Mouse (Mus musculus) thymus, postnatal 0 days (tissue): ENCODE measurements around the gene Ptpn12. TPM values are rescaled to one million over a fixed set of nuclear protein-coding genes. Genes with fewer than 3 reads are reported as not detected.

Experiments used
- DNase-seq: peaks from one replicate; pipeline ENCODE4 v3.0.0-alpha.2; 2015; ENCODE audit warnings: low spot score
- polyA plus RNA-seq: library from polyadenylated mRNA; unstranded; fragments of >200 nt; fragmentation: Nextera tagmentation; extraction: Ambion mirVana; gene quantifications from 2 replicates; pipeline ENCODE4 v1.2.1, GENCODE M21; 2015

Ptpn12 gene
- polyA plus RNA-seq, 1 experiment from 2014 or later = 21.6 TPM

DNA sequence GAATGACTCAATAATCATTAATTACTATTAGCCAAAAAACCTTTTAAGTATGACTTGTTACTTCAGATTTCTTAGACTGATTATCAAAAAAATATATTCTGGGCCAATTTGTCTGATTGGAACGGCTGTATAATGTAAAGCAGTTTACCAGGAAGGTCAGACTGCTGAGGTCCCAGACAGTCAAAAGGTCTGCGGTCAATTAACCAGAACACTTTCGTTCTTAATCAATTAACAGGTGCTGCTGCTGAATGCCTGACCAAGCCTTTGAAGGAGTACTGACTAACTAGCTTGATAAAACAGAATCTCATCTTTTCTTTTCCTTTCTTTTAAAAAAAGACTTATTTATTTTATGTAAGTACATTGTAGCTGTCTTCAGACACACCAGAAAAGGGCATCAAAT, 23.1 kb downstream of the Ptpn12 start:
- DNase-seq = no peak

GRCm38 (mm10) chr5:21030226-21030625, 25.5 kb downstream of the Ptpn12 start:
- DNase-seq = no peak

DNA sequence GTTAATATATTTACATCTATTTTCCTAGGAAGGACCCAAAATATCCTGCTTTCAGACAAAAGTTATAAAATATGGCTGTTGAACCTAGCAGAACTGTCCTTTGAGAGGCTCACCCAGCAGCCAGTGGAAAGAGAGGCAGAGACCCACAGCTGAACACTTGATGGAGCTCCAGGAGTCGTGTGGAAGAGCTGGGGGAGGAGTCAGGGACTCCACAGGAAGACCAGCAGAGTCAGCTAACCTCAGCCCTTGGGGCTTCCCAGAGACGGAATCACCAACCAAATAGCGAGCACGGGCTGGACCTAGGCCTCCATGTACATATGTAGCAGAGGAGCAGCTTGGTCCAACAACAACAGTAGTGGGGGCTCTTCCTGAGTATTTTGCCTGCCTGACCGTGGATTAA, 38.6 kb downstream of the Ptpn12 start:
- DNase-seq = no peak

- DNase-seq = no peak
Observed at GRCm38 (mm10) chr5:21010908-21011307, 44.8 kb downstream of the Ptpn12 start.

DNA sequence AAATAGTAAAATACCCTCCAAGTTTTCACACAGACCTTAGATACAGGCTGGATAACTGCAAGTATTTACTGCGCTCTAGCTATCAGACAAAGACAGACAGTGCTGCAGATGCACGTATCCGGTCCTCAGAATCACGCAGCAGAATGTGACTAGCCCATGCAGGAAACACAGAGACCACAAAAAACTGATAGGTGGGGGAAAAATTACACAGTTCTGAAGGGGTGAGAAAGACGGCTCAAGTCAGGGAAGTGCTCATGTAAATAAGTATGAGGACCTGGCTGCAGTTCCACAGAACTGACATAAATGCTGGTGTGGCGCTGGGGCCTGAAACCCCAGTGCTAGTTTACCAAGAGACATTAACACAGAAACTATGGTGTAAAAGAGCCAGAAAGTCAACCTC, 53.0 kb downstream of the Ptpn12 start:
- peak; percentile 88 for DNase-seq

- DNase-seq = no peak
Observed at GRCm38 (mm10) chr5:21001622-21002315, 53.9 kb downstream of the Ptpn12 start.

DNA sequence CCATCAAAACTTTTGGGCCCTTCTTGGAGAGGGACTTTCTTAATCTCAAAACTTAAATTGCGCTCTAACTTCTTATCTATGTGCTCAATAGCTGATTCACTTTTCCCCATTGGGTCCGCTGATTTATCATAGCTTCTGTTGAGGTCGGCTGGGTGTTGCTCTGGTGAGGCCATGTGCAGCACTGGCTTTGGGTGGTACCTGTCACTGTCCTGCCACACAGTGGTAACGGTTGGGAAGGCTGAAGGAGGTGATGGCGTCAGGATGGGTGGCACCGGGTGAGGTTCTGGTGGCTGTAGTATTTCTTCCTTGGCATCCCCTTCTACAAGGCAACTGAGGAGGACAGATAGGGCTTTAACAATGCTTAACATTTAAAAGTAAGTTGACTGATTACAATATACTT, 57.3 kb downstream of the Ptpn12 start:
- DNase-seq = no peak

- no peak for DNase-seq
Observed at GRCm38 (mm10) chr5:20997555-20997954, 58.2 kb downstream of the Ptpn12 start.

- DNase-seq = no peak
Observed at GRCm38 (mm10) chr5:20990062-20990809, 65.5 kb downstream of the Ptpn12 start.

GRCm38 (mm10) chr5:20986271-20986670, 69.4 kb downstream of the Ptpn12 start:
- DNase-seq = no peak

DNA sequence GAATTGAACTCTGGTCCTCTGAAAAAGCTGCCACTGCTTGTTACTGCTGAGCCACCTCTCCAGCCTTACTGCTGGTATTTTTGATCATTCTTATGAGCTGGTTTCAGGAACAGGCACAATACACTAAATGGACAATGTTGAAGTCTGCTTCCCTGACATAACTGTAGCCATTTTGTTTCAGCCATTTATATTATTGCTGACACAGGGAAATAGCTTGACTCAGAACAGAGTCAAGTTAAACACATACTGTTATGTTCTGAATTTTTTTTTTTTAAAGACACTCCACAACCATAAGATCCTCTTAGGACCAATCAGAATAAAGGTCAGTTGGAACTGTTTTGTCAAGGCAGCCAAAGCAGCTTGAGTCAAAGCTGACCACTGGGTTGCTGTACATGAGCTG, 72.2 kb downstream of the Ptpn12 start:
- DNase-seq = no peak

GRCm38 (mm10) chr5:20974690-20975089, 81.0 kb downstream of the Ptpn12 start:
- no peak for DNase-seq

- no peak for DNase-seq
Observed at GRCm38 (mm10) chr5:20973999-20974398, 81.7 kb downstream of the Ptpn12 start.

DNA sequence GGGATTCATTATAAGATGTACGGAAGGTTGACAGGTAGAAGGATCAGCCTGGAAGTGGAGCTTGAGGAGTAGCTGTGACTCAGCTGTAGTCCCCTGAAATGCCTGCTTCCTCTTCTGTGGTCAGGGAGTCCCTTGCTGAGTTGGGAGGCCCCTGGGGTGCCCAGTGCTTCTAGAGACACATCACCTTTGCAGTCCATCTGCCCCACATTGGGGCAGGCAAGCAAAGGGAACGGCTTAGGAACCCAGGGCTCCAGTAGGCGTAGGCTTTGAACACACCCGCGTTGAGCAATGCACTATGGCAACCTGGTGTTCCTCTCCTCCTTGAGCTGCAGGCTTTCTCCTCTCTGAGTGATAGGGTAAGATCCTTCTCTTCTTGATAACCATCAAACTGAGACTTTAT, 82.6 kb downstream of the Ptpn12 start:
- no peak for DNase-seq

DNA sequence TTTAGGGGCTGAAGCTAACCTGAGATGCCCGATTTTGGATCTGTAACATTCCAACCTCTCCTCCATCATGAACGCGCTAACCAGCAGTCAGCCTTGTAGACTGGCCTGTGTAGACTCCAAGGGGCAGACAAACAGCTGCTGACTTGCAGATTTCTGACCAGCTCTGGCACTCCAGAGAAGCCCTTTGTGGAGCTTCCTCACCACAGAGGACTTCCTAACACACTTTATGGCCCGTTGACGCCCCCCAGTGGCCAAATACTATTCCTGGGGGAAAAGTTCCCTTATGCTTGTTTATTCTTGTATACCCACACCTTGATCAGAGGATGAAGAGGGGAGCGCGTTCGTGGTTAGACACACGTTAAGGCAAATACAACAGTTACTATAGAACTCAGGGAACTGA, 86.7 kb downstream of the Ptpn12 start:
- DNase-seq = peak; percentile 79

DNA sequence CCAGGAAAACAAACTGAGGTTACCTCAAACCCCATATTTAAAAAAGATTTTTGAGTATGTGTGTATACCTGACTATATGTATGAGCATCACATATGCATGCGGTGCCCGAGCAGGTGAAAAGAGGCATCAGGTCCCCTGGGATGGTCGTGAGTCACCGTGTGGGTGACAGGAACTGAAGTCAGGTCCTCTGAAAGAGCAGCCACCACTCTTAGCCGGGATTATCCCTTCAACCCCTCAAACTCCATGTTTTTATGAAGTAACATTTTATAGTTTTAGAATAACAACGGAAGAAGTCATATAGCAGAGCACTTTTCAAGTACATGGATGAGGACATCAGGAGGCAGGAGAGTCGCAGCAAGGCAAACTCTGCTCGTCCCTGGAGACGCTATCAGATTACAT, 87.2 kb downstream of the Ptpn12 start:
- DNase-seq = no peak

- peak; percentile 21 for DNase-seq
Observed at GRCm38 (mm10) chr5:20967942-20968341, 87.8 kb downstream of the Ptpn12 start.

DNA sequence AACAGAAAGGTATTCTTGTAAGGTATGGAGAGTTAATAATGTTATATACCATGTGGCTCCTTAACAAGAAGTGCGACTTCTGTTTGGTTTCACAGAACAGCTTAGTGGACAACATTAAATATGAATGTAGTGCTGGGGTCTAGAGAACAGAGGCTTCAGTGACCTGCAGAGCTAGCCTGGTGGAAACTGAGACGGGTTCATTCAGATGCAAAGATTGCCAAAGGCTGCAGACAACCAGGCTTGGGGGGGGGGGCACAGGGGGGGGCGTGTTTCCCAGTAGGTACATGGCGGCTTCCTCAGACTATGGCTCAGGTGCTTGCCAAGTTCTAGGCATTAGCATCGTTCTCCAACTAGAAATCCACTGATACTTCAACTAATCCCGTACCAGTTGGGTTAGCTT, 91.3 kb downstream of the Ptpn12 start:
- no peak for DNase-seq

DNA sequence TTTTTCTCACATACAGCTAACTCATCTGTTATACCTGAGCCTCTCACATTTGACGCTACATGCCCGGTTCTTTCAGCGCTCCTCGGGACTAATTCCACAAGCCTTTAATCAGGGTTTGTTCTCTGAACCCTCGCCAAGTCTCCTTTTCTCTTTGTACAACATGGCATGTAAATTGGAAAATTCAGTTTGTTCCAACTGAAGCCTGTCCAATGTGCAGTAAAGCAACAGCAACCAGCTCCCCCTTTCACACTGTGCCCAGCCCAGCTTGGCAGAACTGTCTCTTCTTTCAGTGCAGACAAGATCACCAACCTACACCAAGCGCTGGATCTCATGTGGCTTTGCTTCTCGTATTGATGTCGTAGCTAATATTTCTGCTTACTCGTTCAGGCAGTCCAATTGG, 92.4 kb downstream of the Ptpn12 start:
- DNase-seq = no peak

DNA sequence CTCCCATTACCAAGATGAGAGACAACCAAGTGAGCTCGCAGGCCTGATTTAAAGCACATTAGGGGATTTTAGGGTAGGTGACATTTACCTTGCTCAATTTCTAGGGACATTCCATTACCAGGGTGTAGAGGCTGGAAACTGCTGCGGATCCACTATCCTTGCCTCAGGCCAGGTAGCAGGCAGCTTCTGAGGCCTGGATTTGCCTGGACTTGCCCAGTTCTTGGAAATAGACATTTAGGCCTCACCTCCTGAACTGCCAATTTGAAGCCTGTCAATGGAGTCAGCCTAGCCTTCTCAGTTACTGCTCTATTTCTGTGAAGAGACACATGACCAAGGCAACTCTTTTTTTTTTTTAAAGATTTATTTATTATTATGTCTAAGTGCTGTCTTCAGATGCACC, 94.8 kb downstream of the Ptpn12 start:
- DNase-seq = no peak

DNA sequence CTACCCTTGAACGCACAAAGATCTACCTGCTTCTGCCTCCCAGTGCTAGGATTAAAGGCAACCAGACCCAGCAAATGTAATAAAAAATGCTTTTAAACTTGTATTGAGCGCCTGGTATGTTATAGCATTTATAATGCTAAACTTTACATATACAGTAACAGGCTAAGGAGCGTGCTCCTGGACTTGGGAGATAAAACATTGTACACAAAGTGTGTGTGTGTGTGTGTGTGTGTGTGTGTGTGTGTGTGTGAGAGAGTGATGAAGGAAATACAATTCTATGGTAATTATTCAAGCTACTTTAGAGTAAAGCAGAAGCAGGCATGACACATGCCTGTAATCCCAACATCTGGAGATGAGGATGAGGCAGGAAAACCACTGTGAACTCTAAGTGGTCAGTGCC, 99.4 kb downstream of the Ptpn12 start, which contains the start of gene Rsbn1l:
Gene Rsbn1l (minus strand): TSS at position 101 of the 400 bp plus-strand sequence.
- no peak for DNase-seq

DNA sequence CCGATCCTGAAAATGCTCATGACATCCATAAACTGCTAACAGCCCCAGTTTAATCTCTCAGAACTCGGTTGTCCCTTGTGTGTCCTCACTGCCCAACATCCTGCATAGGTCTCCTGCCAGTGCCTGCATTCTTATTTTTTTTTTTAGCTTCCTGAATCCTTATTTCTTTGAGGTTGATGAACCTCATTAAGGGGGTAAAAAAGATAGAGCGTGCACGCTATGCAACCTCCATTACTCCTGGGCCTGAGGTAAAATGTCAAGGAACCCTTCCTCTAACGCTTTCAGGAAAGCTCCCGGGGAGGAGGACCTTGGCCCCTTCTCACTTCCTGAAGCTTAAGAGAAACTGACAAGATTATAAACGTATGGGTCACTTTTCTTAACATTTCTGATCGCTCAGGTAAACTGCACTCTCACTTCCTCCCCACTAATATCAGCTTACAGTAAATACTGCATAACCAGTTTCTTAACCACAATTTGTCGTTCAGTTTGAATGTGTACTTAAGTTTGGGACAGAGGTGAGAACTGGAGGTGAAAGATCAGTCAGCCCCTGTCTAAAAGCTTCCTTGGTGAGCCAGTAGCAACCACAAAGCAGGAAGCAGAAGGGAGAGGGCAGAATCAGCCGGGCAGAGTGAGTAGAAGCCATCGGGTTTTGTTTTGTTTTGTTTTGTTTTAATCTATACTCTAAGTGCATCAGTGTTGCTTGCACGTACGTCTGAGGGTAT, 100.4 kb downstream of the Ptpn12 start:
- DNase-seq = peak; percentile 51
